Mouse (Mus musculus) cerebellum, postnatal 25 days (tissue): Measurements from ENCODE around the gene Prl3d1.
"Not testable (repeated sequence)": the region's sequence is repeated elsewhere in the genome, so short reads cannot be mapped to it uniquely, and the experiment has no call there.

Source experiments
- DNase-seq, 2 experiments: peaks; one replicate each; pipeline ENCODE4 v3.0.0; 2021; ENCODE audit warnings: mixed read lengths in 2 of 2

The Prl3d1 gene

DNA sequence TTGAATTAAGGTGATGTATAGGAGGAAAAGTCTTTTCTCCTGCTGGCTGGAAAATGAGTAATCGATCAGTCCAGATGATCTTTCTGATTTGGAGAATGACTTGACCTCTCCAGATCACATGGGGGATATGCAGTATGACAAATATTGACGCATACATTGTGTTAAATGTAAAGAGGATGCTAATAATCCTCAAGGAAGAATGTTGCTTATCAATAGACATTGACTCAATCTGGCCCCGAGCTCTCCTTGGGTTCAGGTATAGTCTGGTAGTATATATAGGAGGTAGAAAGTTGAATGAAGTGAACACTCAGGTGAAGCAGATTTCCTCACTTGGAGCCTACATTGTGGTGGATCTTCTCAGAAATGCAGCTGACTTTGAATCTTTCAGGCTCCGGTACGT, at the start of gene Prl3d1:
Gene Prl3d1 (plus strand): TSS at position 301 of the 400 bp plus-strand sequence.
- not testable (repeated sequence) for DNase-seq

- DNase-seq = no peak
Measured at GRCm38 (mm10) chr13:27057270-27057669, 36.7 kb upstream of the Prl3d1 start, which contains the start of gene Prl. TSS of gene Prl (plus strand) at chr13:27057570.

DNA sequence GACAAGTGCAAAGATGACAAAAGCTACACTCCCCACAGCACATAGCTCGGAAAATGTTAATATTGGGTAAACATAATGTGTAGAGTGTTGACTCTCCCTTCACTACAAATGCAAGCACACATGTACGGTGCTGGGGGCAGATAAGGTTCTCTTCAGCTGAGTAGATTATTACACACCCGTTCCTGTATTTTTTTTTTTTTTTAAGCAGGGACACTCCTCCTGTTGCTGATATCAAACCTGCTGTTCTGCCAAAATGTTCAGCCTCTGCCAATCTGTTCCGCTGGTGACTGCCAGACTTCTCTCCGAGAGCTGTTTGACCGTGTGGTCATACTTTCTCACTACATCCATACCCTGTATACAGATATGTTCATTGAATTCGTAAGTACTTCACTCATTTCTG, 34.8 kb upstream of the Prl3d1 start:
- DNase-seq = peak; percentile 15 to 19

DNA sequence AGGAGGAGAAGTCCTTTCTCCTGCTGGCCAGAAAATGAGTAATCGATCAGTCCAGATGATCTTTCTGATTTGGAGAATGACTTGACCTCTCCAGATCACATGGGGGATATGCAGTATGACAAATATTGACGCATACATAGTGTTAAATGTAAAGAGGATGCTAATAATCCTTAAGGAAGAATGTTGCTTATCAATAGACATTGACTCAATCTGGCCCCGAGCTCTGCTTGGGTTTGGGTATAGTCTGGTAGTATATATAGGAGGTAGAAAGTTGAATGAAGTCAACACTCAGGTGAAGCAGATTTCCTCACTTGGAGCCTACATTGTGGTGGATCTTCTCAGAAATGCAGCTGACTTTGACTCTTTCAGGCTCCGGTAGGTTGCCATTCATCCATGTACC, 27.4 kb downstream of the Prl3d1 start, which contains the start of gene Prl3d2:
Gene Prl3d2 (plus strand): TSS at position 301 of the 400 bp plus-strand sequence.
- not testable (repeated sequence) for DNase-seq

- no peak for DNase-seq
Measured at GRCm38 (mm10) chr13:27148264-27148663, 54.3 kb downstream of the Prl3d1 start.
